Mouse (Mus musculus) left cerebral cortex, postnatal 36 days (tissue): ENCODE results near the gene Map6d1. TPM values are rescaled to one million over a fixed set of nuclear protein-coding genes. Genes with fewer than 3 reads are reported as not detected.

Source experiments
- DNase-seq, 2 experiments: peaks; one replicate each; pipeline ENCODE4 v3.0.0; 2021 to 2022; ENCODE audit warnings: low spot score in 2 of 2, mixed read lengths in 1 of 2
- intact Hi-C: fragments of 180-260 bp; cut with DNase I; formaldehyde crosslinking; loops from one replicate; pipeline ENCODE4 v1.15.1; 2025
- total RNA-seq, 2 experiments: library from RNA; stranded (reverse); gene quantifications; 2 replicates each; pipeline ENCODE4 v1.2.3; 2021

Gene Map6d1
- total RNA-seq, 2 experiments from 2014 or later: 44.8 to 53.3 TPM

GRCm38 (mm10) chr16:20192043-20192442, 49.1 kb downstream of the Map6d1 start:
- intact Hi-C loops: no loop called here
- no peak for DNase-seq

- intact Hi-C loops: no loop called here
- no peak for DNase-seq
These were observed 49.8 kb downstream of the Map6d1 start for GRCm38 (mm10) chr16:20191161-20191882.

DNA sequence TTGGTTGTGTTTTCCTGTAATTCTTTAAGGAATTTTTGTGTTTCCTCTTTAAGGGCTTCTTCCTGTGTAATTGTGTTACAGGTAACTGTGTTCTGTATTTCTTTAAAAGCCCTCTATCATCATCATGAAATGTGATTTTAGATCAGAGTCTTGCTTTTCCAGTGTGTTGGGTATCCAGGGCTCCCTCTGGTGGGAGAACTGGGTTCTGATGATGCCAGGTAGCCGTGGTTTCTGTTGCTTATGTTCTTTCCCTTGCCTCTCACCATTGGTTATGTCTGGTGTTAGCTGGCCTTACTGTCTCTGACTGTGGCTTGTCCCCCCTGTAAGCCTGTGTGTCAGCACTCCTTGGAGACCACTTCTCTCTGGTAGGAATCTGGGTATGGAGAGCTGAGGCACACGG, 55.8 kb downstream of the Map6d1 start:
- intact Hi-C loops: loop anchor here (5.0 kb wide), 1 partner anchor 458 kb away; no protein-coding TSS in a partner anchor
- no peak for DNase-seq

Other genes starting within 250 kb of the Map6d1 start
- gene Klhl24, start 143.8 kb downstream of the Map6d1 start, total RNA-seq: 10 to 100 TPM; 72.7 to 93.4 TPM
- gene Yeats2, start 100.3 kb downstream of the Map6d1 start, total RNA-seq: 10 to 100 TPM; 28.9 to 41.3 TPM
- 10 to 100 TPM; 43.9 to 54.0 TPM for gene Parl, start 61.0 kb upstream of the Map6d1 start, total RNA-seq
- gene Cyp2ab1, start 84.0 kb upstream of the Map6d1 start, total RNA-seq: not detected
- gene Abcc5, start 185.0 kb upstream of the Map6d1 start, total RNA-seq: 100 to 1,000 TPM; 167 to 264 TPM